Mouse (Mus musculus) lung, postnatal 14 days (tissue): ENCODE results near the gene Usp32.

Experiments
- DNase-seq: peaks from one replicate; pipeline ENCODE4 v3.0.0; 2021

Gene Usp32

GRCm38 (mm10) chr11:85123267-85123992 is 16.5 kb downstream of the Usp32 start:
- no peak for DNase-seq

- DNase-seq = no peak
Measured at GRCm38 (mm10) chr11:85122073-85122472, 17.9 kb downstream of the Usp32 start.

- no peak for DNase-seq
Measured at GRCm38 (mm10) chr11:85117160-85117559, 22.8 kb downstream of the Usp32 start.

GRCm38 (mm10) chr11:85116084-85116844 is 23.7 kb downstream of the Usp32 start:
- DNase-seq = no peak

GRCm38 (mm10) chr11:85109957-85110356 is 30.0 kb downstream of the Usp32 start:
- no peak for DNase-seq

GRCm38 (mm10) chr11:85107217-85107616 is 32.7 kb downstream of the Usp32 start:
- DNase-seq = no peak

GRCm38 (mm10) chr11:85105836-85106235 is 34.1 kb downstream of the Usp32 start:
- no peak for DNase-seq

- no peak for DNase-seq
Measured at GRCm38 (mm10) chr11:85103763-85104162, 36.2 kb downstream of the Usp32 start.

GRCm38 (mm10) chr11:85095116-85095515 is 44.8 kb downstream of the Usp32 start:
- no peak for DNase-seq

- no peak for DNase-seq
Measured at GRCm38 (mm10) chr11:85086253-85086652, 53.7 kb downstream of the Usp32 start.

- DNase-seq = no peak
Measured at GRCm38 (mm10) chr11:85067871-85068270, 72.1 kb downstream of the Usp32 start.

GRCm38 (mm10) chr11:85058562-85058961 is 81.4 kb downstream of the Usp32 start:
- DNase-seq = no peak

- no peak for DNase-seq
Measured at GRCm38 (mm10) chr11:85057544-85057943, 82.4 kb downstream of the Usp32 start.

- no peak for DNase-seq
Measured at GRCm38 (mm10) chr11:85056901-85057300, 83.1 kb downstream of the Usp32 start.

GRCm38 (mm10) chr11:85055561-85055960 is 84.4 kb downstream of the Usp32 start:
- DNase-seq = no peak

GRCm38 (mm10) chr11:85039256-85039655 is 100.7 kb downstream of the Usp32 start:
- no peak for DNase-seq

GRCm38 (mm10) chr11:85013121-85013520 is 126.8 kb downstream of the Usp32 start:
- no peak for DNase-seq

- no peak for DNase-seq
Measured at GRCm38 (mm10) chr11:85003566-85003965, 136.4 kb downstream of the Usp32 start.

GRCm38 (mm10) chr11:84995241-84995640 is 144.7 kb downstream of the Usp32 start:
- no peak for DNase-seq

- no peak for DNase-seq
Measured at GRCm38 (mm10) chr11:84992996-84993395, 147.0 kb downstream of the Usp32 start.

GRCm38 (mm10) chr11:84988341-84988919 is 151.5 kb downstream of the Usp32 start:
- DNase-seq = no peak

- DNase-seq = no peak
Measured at GRCm38 (mm10) chr11:84985421-84985820, 154.5 kb downstream of the Usp32 start.

- DNase-seq = no peak
Measured at GRCm38 (mm10) chr11:84980697-84981096, 159.3 kb downstream of the Usp32 start.

- DNase-seq = no peak
Measured at GRCm38 (mm10) chr11:84979351-84979750, 160.6 kb downstream of the Usp32 start.
